Mouse (Mus musculus) stomach, embryonic 16.5 days (tissue): ENCODE measurements around the gene Ccdc157. TPM values are rescaled to one million over a fixed set of nuclear protein-coding genes. Genes with fewer than 3 reads are reported as not detected.

Experiments
- ATAC-seq: fragments of 200-750 bp; cut with Nextera tagmentation; 2 replicates; pipeline ENCODE4 v1.8.0; 2017; ENCODE audit warnings: moderate number of reproducible peaks, moderate TSS enrichment; ENCODE audit not compliant: insufficient read depth, low FRiP score
- H3K27ac ChIP-seq: fragments of 300-500 bp; sonication (generic); 2 replicates; pipeline ENCODE4 v1.5.1; 2014; ENCODE audit warnings: low read length
- H3K27me3 ChIP-seq: fragments of 300-500 bp; sonication (generic); 2 replicates; pipeline ENCODE4 v1.6.1; 2014; ENCODE audit warnings: low read length, control low read depth, mixed read lengths; ENCODE audit not compliant: control insufficient read depth, insufficient read depth
- H3K36me3 ChIP-seq: fragments of 300-500 bp; sonication (generic); 2 replicates; pipeline ENCODE4 v1.6.1; 2014; ENCODE audit warnings: low read length; ENCODE audit not compliant: control insufficient read depth, insufficient read depth
- H3K4me1 ChIP-seq: fragments of 300-500 bp; sonication (generic); 2 replicates; pipeline ENCODE4 v1.6.1; 2014; ENCODE audit warnings: low read length, control low read depth, mixed read lengths; ENCODE audit not compliant: control insufficient read depth, insufficient read depth
- H3K4me2 ChIP-seq: fragments of 300-500 bp; sonication (generic); 2 replicates; pipeline ENCODE4 v1.6.1; 2014; ENCODE audit warnings: low read depth, low read length, mixed read lengths
- H3K4me3 ChIP-seq: fragments of 300-500 bp; sonication (generic); replicated peaks from 2 replicates; pipeline ENCODE4 v1.5.1; 2014; ENCODE audit warnings: mild to moderate bottlenecking, low read length
- H3K9ac ChIP-seq: fragments of 300-500 bp; sonication (generic); 2 replicates; pipeline ENCODE4 v1.6.1; 2014; ENCODE audit warnings: low read length
- H3K9me3 ChIP-seq: fragments of 300-500 bp; sonication (generic); replicated peaks from 2 replicates; pipeline ENCODE4 v1.6.1; 2016; ENCODE audit warnings: low read length, control low read depth; ENCODE audit not compliant: control insufficient read depth
- WGBS: fragments of 180-500 bp; shearing (Covaris S2); extraction: QIAGEN DNeasy Blood & Tissue Kit; methylation state at CpG from one replicate; pipeline ENCODE4 v1.1.7; 2014; 5-methylcytosine and 5-hydroxymethylcytosine counted together
- polyA plus RNA-seq: library from polyadenylated mRNA; unstranded; fragments of >200 nt; fragmentation: Nextera tagmentation; extraction: Ambion mirVana; gene quantifications from 2 replicates; pipeline ENCODE4 v1.2.1, GENCODE M21; 2015

Gene Ccdc157
- polyA plus RNA-seq, 1 experiment from 2014 or later: 5.7 TPM

GRCm38 (mm10) chr11:4201981-4202700 is 42.0 kb upstream of the Ccdc157 start:
- ATAC-seq: no peak
- Histone ChIP-seq H3K4me2 (no peak overlapping the region), H3K4me3 (no peak overlapping the region), H3K36me3 (peaks cover 5% of the 10 kb centered on the region; the same call in 1 of the 2 replicates), H3K9me3 (no peaks in the 10 kb centered on the region), H3K27me3 (no peaks in the 10 kb centered on the region), H3K27ac (no peak overlapping the region), H3K4me1 (peaks cover 12% of the 10 kb centered on the region), H3K9ac (no peak overlapping the region)
- 64% methylated on average over 11 of the region's 11 CpGs for WGBS

- H3K4me2 ChIP-seq: no peak overlapping the region
- H3K9ac ChIP-seq: no peak overlapping the region
- no peaks in the 10 kb centered on the region for H3K36me3 ChIP-seq
- H3K9me3 ChIP-seq: no peaks in the 10 kb centered on the region
- no peak overlapping the region for H3K4me3 ChIP-seq
- no peak overlapping the region for H3K27ac ChIP-seq
- no peak for ATAC-seq
- H3K4me1 ChIP-seq: peaks cover 9% of the 10 kb centered on the region
- no peaks in the 10 kb centered on the region for H3K27me3 ChIP-seq
- WGBS: 58% methylated on average over 1 of the region's 1 CpGs
These were observed 37.6 kb upstream of the Ccdc157 start for GRCm38 (mm10) chr11:4197691-4198090.

- H3K4me2 ChIP-seq: no peak overlapping the region
- no peaks in the 10 kb centered on the region for H3K9me3 ChIP-seq
- peak overlapping the region; percentile 21; the same call in 1 of the 2 replicates for H3K27ac ChIP-seq
- no peak overlapping the region for H3K4me3 ChIP-seq
- ATAC-seq: peak; percentile 61
- H3K36me3 ChIP-seq: no peaks in the 10 kb centered on the region
- peaks cover 17% of the 10 kb centered on the region for H3K4me1 ChIP-seq
- H3K27me3 ChIP-seq: no peaks in the 10 kb centered on the region
- WGBS: 37% methylated on average over 8 of the region's 8 CpGs
- no peak overlapping the region for H3K9ac ChIP-seq
These were observed 36.5 kb upstream of the Ccdc157 start for GRCm38 (mm10) chr11:4196636-4197035.

- H3K4me3 ChIP-seq: no peak overlapping the region
- no peak overlapping the region for H3K4me2 ChIP-seq
- H3K27ac ChIP-seq: no peak overlapping the region
- peaks cover 24% of the 10 kb centered on the region for H3K4me1 ChIP-seq
- ATAC-seq: no peak
- 76% methylated on average over 3 of the region's 3 CpGs for WGBS
- H3K36me3 ChIP-seq: no peaks in the 10 kb centered on the region
- H3K9ac ChIP-seq: no peak overlapping the region
- H3K9me3 ChIP-seq: no peaks in the 10 kb centered on the region
- H3K27me3 ChIP-seq: no peaks in the 10 kb centered on the region
These were observed 35.5 kb upstream of the Ccdc157 start for GRCm38 (mm10) chr11:4195597-4196031.

- no peak overlapping the region for H3K4me2 ChIP-seq
- H3K27me3 ChIP-seq: no peaks in the 10 kb centered on the region
- peak overlapping the region; percentile 73 for H3K27ac ChIP-seq
- no peak overlapping the region for H3K9ac ChIP-seq
- no peaks in the 10 kb centered on the region for H3K9me3 ChIP-seq
- peak; percentile 72; the same call in 1 of the 2 replicates for ATAC-seq
- no peak overlapping the region for H3K4me3 ChIP-seq
- H3K4me1 ChIP-seq: peaks cover 36% of the 10 kb centered on the region
- H3K36me3 ChIP-seq: no peaks in the 10 kb centered on the region
These were observed 33.3 kb upstream of the Ccdc157 start for GRCm38 (mm10) chr11:4193420-4193819.

GRCm38 (mm10) chr11:4192757-4193156 is 32.7 kb upstream of the Ccdc157 start:
- 73% methylated on average over 3 of the region's 3 CpGs for WGBS
- H3K4me3 ChIP-seq: no peak overlapping the region
- no peak for ATAC-seq
- peak overlapping the region; percentile 38; the same call in 1 of the 2 replicates for H3K9ac ChIP-seq
- H3K27ac ChIP-seq: peak overlapping the region; percentile 73
- no peaks in the 10 kb centered on the region for H3K36me3 ChIP-seq
- H3K4me2 ChIP-seq: no peak overlapping the region
- no peaks in the 10 kb centered on the region for H3K9me3 ChIP-seq
- no peaks in the 10 kb centered on the region for H3K27me3 ChIP-seq
- peaks cover 43% of the 10 kb centered on the region for H3K4me1 ChIP-seq

- no peaks in the 10 kb centered on the region for H3K27me3 ChIP-seq
- 0 out of 2 replicates have a peak overlapping the region, but pooled peaks have one; percentile 2 for H3K4me2 ChIP-seq
- peaks cover 46% of the 10 kb centered on the region for H3K4me1 ChIP-seq
- H3K27ac ChIP-seq: peak overlapping the region; percentile 65
- 77% methylated on average over 3 of the region's 3 CpGs for WGBS
- no peaks in the 10 kb centered on the region for H3K9me3 ChIP-seq
- 0 out of 2 replicates have a peak overlapping the region, but pooled peaks have one; percentile 19 for H3K9ac ChIP-seq
- H3K4me3 ChIP-seq: no peak overlapping the region
- no peak for ATAC-seq
- no peaks in the 10 kb centered on the region for H3K36me3 ChIP-seq
These were observed 30.6 kb upstream of the Ccdc157 start for GRCm38 (mm10) chr11:4190677-4191076.

- no peaks in the 10 kb centered on the region for H3K9me3 ChIP-seq
- no peak overlapping the region for H3K4me3 ChIP-seq
- H3K27ac ChIP-seq: no peak overlapping the region
- no peak overlapping the region for H3K4me2 ChIP-seq
- H3K36me3 ChIP-seq: no peaks in the 10 kb centered on the region
- WGBS: 79% methylated on average over 6 of the region's 6 CpGs
- H3K4me1 ChIP-seq: peaks cover 47% of the 10 kb centered on the region
- H3K9ac ChIP-seq: no peak overlapping the region
- H3K27me3 ChIP-seq: no peaks in the 10 kb centered on the region
- no peak for ATAC-seq
These were observed 29.1 kb upstream of the Ccdc157 start for GRCm38 (mm10) chr11:4189182-4189581.

GRCm38 (mm10) chr11:4187318-4187700 is 27.2 kb upstream of the Ccdc157 start:
- Histone ChIP-seq H3K4me3 (peak overlapping the region; percentile 91), H3K9me3 (no peaks in the 10 kb centered on the region), H3K27me3 (no peaks in the 10 kb centered on the region), H3K4me2 (peak overlapping the region; percentile 86), H3K27ac (peak overlapping the region; percentile 67; the same call in 1 of the 2 replicates), H3K4me1 (peaks cover 45% of the 10 kb centered on the region), H3K36me3 (no peaks in the 10 kb centered on the region), H3K9ac (peak overlapping the region; percentile 97)
- ATAC-seq: no peak; the same call in 1 of the 2 replicates
- WGBS: 11% methylated on average over 9 of the region's 9 CpGs
